Mouse (Mus musculus) heart, embryonic 11.5 days (tissue): ENCODE measurements around the gene Tanc1. TPM values are rescaled to one million over a fixed set of nuclear protein-coding genes. Genes with fewer than 3 reads are reported as not detected.

Experiments used
- ATAC-seq: fragments of 200-750 bp; cut with Nextera tagmentation; replicated peaks from 2 replicates; pipeline ENCODE4 v1.8.0; 2017; ENCODE audit warnings: moderate library complexity; ENCODE audit not compliant: insufficient number of reproducible peaks, low FRiP score, low TSS enrichment
- H3K27ac ChIP-seq: fragments of 300-500 bp; sonication (generic); 2 replicates; pipeline ENCODE4 v1.5.1; 2014; ENCODE audit warnings: mild to moderate bottlenecking, low read depth, low read length
- H3K27me3 ChIP-seq: fragments of 300-500 bp; sonication (generic); 2 replicates; pipeline ENCODE4 v1.6.1; 2014; ENCODE audit warnings: mild to moderate bottlenecking, low read length, mixed read lengths; ENCODE audit not compliant: control insufficient read depth, insufficient read depth
- H3K36me3 ChIP-seq: fragments of 300-500 bp; sonication (generic); 2 replicates; pipeline ENCODE4 v1.6.1; 2014; ENCODE audit warnings: mild to moderate bottlenecking, low read length, moderate library complexity, mixed read lengths; ENCODE audit not compliant: control insufficient read depth, insufficient read depth
- H3K4me1 ChIP-seq: fragments of 300-500 bp; sonication (generic); 2 replicates; pipeline ENCODE4 v1.6.1; 2014; ENCODE audit warnings: low read length; ENCODE audit not compliant: control insufficient read depth, insufficient read depth
- H3K4me2 ChIP-seq: fragments of 300-500 bp; sonication (generic); 2 replicates; pipeline ENCODE4 v1.6.1; 2014; ENCODE audit warnings: mild to moderate bottlenecking, moderate library complexity
- H3K4me3 ChIP-seq: fragments of 300-500 bp; sonication (generic); 2 replicates; pipeline ENCODE4 v1.5.1; 2014; ENCODE audit warnings: low read depth, low read length
- H3K9ac ChIP-seq: fragments of 300-500 bp; sonication (generic); 2 replicates; pipeline ENCODE4 v1.6.1; 2014; ENCODE audit warnings: mild to moderate bottlenecking, low read depth, low read length, moderate library complexity
- H3K9me3 ChIP-seq: fragments of 300-500 bp; sonication (generic); replicated peaks from 2 replicates; pipeline ENCODE4 v1.6.1; 2016; ENCODE audit warnings: low read length; ENCODE audit not compliant: control insufficient read depth
- WGBS: fragments of 180-500 bp; shearing (Covaris S2); extraction: QIAGEN DNeasy Blood & Tissue Kit; methylation state at CpG from one replicate; pipeline ENCODE4 v1.1.7; 2014; ENCODE audit not compliant: insufficient replicate concordance; 5-methylcytosine and 5-hydroxymethylcytosine counted together
- polyA plus RNA-seq: library from polyadenylated mRNA; unstranded; fragments of >200 nt; fragmentation: Nextera tagmentation; extraction: Ambion mirVana; gene quantifications from 2 replicates; pipeline ENCODE4 v1.2.1, GENCODE M21; 2014

Gene Tanc1
- polyA plus RNA-seq, 1 experiment from 2014 or later: 26.0 TPM

- no peak overlapping the region for H3K4me2 ChIP-seq
- no peak overlapping the region for H3K27ac ChIP-seq
- no peak overlapping the region for H3K9ac ChIP-seq
- no peaks in the 10 kb centered on the region for H3K9me3 ChIP-seq
- ATAC-seq: no peak
- H3K4me1 ChIP-seq: peaks cover 10% of the 10 kb centered on the region
- no peaks in the 10 kb centered on the region for H3K27me3 ChIP-seq
- H3K4me3 ChIP-seq: no peak overlapping the region
- WGBS: 85% methylated on average over 7 of the region's 7 CpGs
- H3K36me3 ChIP-seq: peaks cover 2% of the 10 kb centered on the region
These were observed 177.1 kb downstream of the Tanc1 start for GRCm38 (mm10) chr2:59788704-59789500.

GRCm38 (mm10) chr2:59791596-59791995, 179.8 kb downstream of the Tanc1 start:
- Histone ChIP-seq H3K9ac (no peak overlapping the region), H3K36me3 (peaks cover 9% of the 10 kb centered on the region), H3K27ac (no peak overlapping the region), H3K27me3 (no peaks in the 10 kb centered on the region), H3K4me1 (peaks cover 5% of the 10 kb centered on the region; the same call in 1 of the 2 replicates), H3K4me3 (no peak overlapping the region), H3K9me3 (no peaks in the 10 kb centered on the region), H3K4me2 (no peak overlapping the region)
- ATAC-seq: no peak
- 93% methylated on average over 8 of the region's 8 CpGs for WGBS

- Histone ChIP-seq H3K27me3 (no peaks in the 10 kb centered on the region), H3K4me2 (no peak overlapping the region), H3K4me3 (no peak overlapping the region), H3K36me3 (peaks cover 12% of the 10 kb centered on the region), H3K9me3 (no peaks in the 10 kb centered on the region), H3K27ac (no peak overlapping the region), H3K4me1 (peaks cover 5% of the 10 kb centered on the region; the same call in 1 of the 2 replicates), H3K9ac (no peak overlapping the region)
- ATAC-seq: no peak
- WGBS: 32% methylated on average over 9 of the region's 9 CpGs
These were observed 181.5 kb downstream of the Tanc1 start for GRCm38 (mm10) chr2:59793337-59793736.

GRCm38 (mm10) chr2:59794838-59795237, 183.0 kb downstream of the Tanc1 start:
- ATAC-seq: no peak
- Histone ChIP-seq H3K4me2 (no peak overlapping the region), H3K4me3 (no peak overlapping the region), H3K27ac (no peak overlapping the region), H3K4me1 (peaks cover 9% of the 10 kb centered on the region), H3K9ac (no peak overlapping the region), H3K9me3 (no peaks in the 10 kb centered on the region), H3K36me3 (peaks cover 17% of the 10 kb centered on the region), H3K27me3 (no peaks in the 10 kb centered on the region)
- 89% methylated on average over 6 of the region's 6 CpGs for WGBS

GRCm38 (mm10) chr2:59798934-59799532, 187.2 kb downstream of the Tanc1 start:
- Histone ChIP-seq H3K27ac (no peak overlapping the region), H3K36me3 (peaks cover 25% of the 10 kb centered on the region)
- no peak for ATAC-seq

GRCm38 (mm10) chr2:59799572-59799971, 187.7 kb downstream of the Tanc1 start:
- WGBS: 68% methylated on average over 14 of the region's 14 CpGs
- H3K4me2 ChIP-seq: no peak overlapping the region
- peaks cover 25% of the 10 kb centered on the region for H3K36me3 ChIP-seq
- no peak overlapping the region for H3K4me3 ChIP-seq
- H3K27ac ChIP-seq: no peak overlapping the region
- no peaks in the 10 kb centered on the region for H3K9me3 ChIP-seq
- H3K4me1 ChIP-seq: peaks cover 4% of the 10 kb centered on the region
- no peaks in the 10 kb centered on the region for H3K27me3 ChIP-seq
- H3K9ac ChIP-seq: 0 out of 2 replicates have a peak overlapping the region, but pooled peaks have one; percentile 10
- ATAC-seq: 0 out of 2 replicates have a peak, but pooled peaks have one; percentile 39

More at GRCm38 (mm10) chr2:59798934-59799532, 187.2 kb downstream of the Tanc1 start:
- Histone ChIP-seq H3K27me3 (no peaks in the 10 kb centered on the region), H3K4me2 (no peak overlapping the region), H3K9me3 (no peaks in the 10 kb centered on the region), H3K4me3 (no peak overlapping the region), H3K9ac (no peak overlapping the region), H3K4me1 (peaks cover 4% of the 10 kb centered on the region)
- WGBS: 58% methylated on average over 16 of the region's 16 CpGs

- ATAC-seq: no peak
- 80% methylated on average over 18 of the region's 18 CpGs for WGBS
- Histone ChIP-seq H3K9ac (no peak overlapping the region), H3K36me3 (peaks cover 25% of the 10 kb centered on the region), H3K9me3 (no peaks in the 10 kb centered on the region), H3K27ac (no peak overlapping the region), H3K4me3 (no peak overlapping the region), H3K27me3 (no peaks in the 10 kb centered on the region), H3K4me2 (no peak overlapping the region), H3K4me1 (peaks cover 4% of the 10 kb centered on the region)
These were observed 188.8 kb downstream of the Tanc1 start for GRCm38 (mm10) chr2:59800481-59801266.

GRCm38 (mm10) chr2:59802722-59803387, 191.0 kb downstream of the Tanc1 start:
- WGBS: 77% methylated on average over 8 of the region's 8 CpGs
- peaks cover 4% of the 10 kb centered on the region for H3K4me1 ChIP-seq
- H3K27ac ChIP-seq: no peak overlapping the region
- H3K27me3 ChIP-seq: no peaks in the 10 kb centered on the region
- no peaks in the 10 kb centered on the region for H3K9me3 ChIP-seq
- H3K4me2 ChIP-seq: no peak overlapping the region
- peaks cover 15% of the 10 kb centered on the region for H3K36me3 ChIP-seq
- H3K4me3 ChIP-seq: no peak overlapping the region
- no peak for ATAC-seq
- H3K9ac ChIP-seq: no peak overlapping the region
